Mouse (Mus musculus) cerebellum, adult 11 months (tissue): ENCODE results near the gene Krtap12-1.
A peak's percentile ranks its signal among the peaks of the same experiment; 100 is the strongest.
"Not testable (repeated sequence)": the region's sequence is repeated elsewhere in the genome, so short reads cannot be mapped to it uniquely, and the experiment has no call there.

Experiments used
- DNase-seq: peaks from one replicate; pipeline ENCODE4 v3.0.0; 2022

Gene Krtap12-1

GRCm38 (mm10) chr10:77720299-77720698, at the start of gene Krtap12-1:
Gene Krtap12-1 (plus strand): TSS chr10:77720599.
- DNase-seq = not testable (repeated sequence)

- DNase-seq = no peak
Measured at GRCm38 (mm10) chr10:77670710-77671109, 49.7 kb upstream of the Krtap12-1 start.

- no peak for DNase-seq
Measured at GRCm38 (mm10) chr10:77671519-77671918, 48.9 kb upstream of the Krtap12-1 start.

- no peak for DNase-seq
Measured at GRCm38 (mm10) chr10:77673765-77674164, 46.6 kb upstream of the Krtap12-1 start.

- no peak for DNase-seq
Measured at GRCm38 (mm10) chr10:77677562-77677961, 42.8 kb upstream of the Krtap12-1 start.

- no peak for DNase-seq
Measured at GRCm38 (mm10) chr10:77682994-77683393, 37.4 kb upstream of the Krtap12-1 start.

GRCm38 (mm10) chr10:77684181-77684580, 36.2 kb upstream of the Krtap12-1 start:
- DNase-seq = no peak

GRCm38 (mm10) chr10:77685895-77686664, 34.3 kb upstream of the Krtap12-1 start, which contains the start of gene Tspear:
Gene Tspear (plus strand): TSS chr10:77686569.
- DNase-seq = no peak

- no peak for DNase-seq
Measured at GRCm38 (mm10) chr10:77687021-77687420, 33.4 kb upstream of the Krtap12-1 start.

GRCm38 (mm10) chr10:77690356-77690807, 30.0 kb upstream of the Krtap12-1 start, which contains the start of gene Gm19402:
Gene Gm19402 (minus strand): TSS chr10:77690757.
- DNase-seq = not testable (repeated sequence)

- no peak for DNase-seq
Measured at GRCm38 (mm10) chr10:77697133-77697532, 23.3 kb upstream of the Krtap12-1 start, which contains the start of gene Gm9508. Gene Gm9508 (minus strand): TSS chr10:77697233.

GRCm38 (mm10) chr10:77706326-77706725, 14.1 kb upstream of the Krtap12-1 start, which contains the start of gene Gm10272:
Gene Gm10272 (plus strand): TSS chr10:77706626.
- no peak for DNase-seq

- DNase-seq = no peak
Measured at GRCm38 (mm10) chr10:77709831-77710230, 10.6 kb upstream of the Krtap12-1 start.

GRCm38 (mm10) chr10:77711157-77711556, 9.2 kb upstream of the Krtap12-1 start, which contains the start of gene Gm10024:
Gene Gm10024 (plus strand): TSS chr10:77711457.
- DNase-seq = not testable (repeated sequence)

GRCm38 (mm10) chr10:77713734-77714133, 6.7 kb upstream of the Krtap12-1 start:
- no peak for DNase-seq

- no peak for DNase-seq
Measured at GRCm38 (mm10) chr10:77715507-77715906, 4.9 kb upstream of the Krtap12-1 start, which contains the start of gene Gm10142. Gene Gm10142 (plus strand): TSS chr10:77715807.

- no peak for DNase-seq
Measured at GRCm38 (mm10) chr10:77724855-77725254, 4.5 kb downstream of the Krtap12-1 start.

- DNase-seq = peak; percentile 8
Measured at GRCm38 (mm10) chr10:77726186-77726585, 5.8 kb downstream of the Krtap12-1 start, which contains the start of gene Gm10100. Gene Gm10100 (plus strand): TSS chr10:77726486.

GRCm38 (mm10) chr10:77728280-77728679, 7.9 kb downstream of the Krtap12-1 start:
- no peak for DNase-seq

- no peak for DNase-seq
Measured at GRCm38 (mm10) chr10:77729241-77729640, 8.8 kb downstream of the Krtap12-1 start.

- no peak for DNase-seq
Measured at GRCm38 (mm10) chr10:77735928-77736327, 15.5 kb downstream of the Krtap12-1 start.

- no peak for DNase-seq
Measured at GRCm38 (mm10) chr10:77738929-77739328, 18.5 kb downstream of the Krtap12-1 start.

- not testable (repeated sequence) for DNase-seq
Measured at GRCm38 (mm10) chr10:77741924-77742688, 21.7 kb downstream of the Krtap12-1 start, which contains the start of gene Gm18596. Gene Gm18596 (minus strand): TSS chr10:77742638.
